Mouse (Mus musculus): Measurements from ENCODE around the gene Gm12166. TPM values are rescaled to one million over a fixed set of nuclear protein-coding genes. Genes with fewer than 3 reads are reported as not detected.

Gm12166 gene
- polyA plus RNA-seq, 1 experiment from 2014 or later, result 6.1 TPM

DNA sequence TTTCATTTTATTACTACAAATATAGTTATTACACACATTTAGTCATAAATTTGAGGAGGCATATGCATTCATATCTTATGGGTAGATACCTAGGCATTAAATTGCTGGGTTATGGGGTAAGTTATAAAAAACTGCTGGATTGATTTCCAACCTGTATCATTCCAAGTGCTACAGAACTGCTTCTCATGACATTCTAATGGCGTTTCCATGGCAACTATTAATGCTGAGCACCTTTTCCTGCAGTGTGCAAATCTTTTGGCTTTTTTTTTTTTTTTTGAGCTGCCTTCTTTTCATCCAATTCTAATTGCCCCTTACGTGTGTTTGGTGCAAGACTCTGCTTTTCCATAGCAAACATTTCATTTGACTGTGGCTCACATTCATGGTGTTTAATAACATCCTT lies 22.1 kb downstream of the Gm12166 start:
- WGBS, result 55% methylated on average over 2 of the region's 2 CpGs
- Histone ChIP-seq H3K4me2 (ENCODE audit: low read depth, low read length) (no peak overlapping the region), H3K27me3 (ENCODE audit: control insufficient read depth, insufficient read depth, low read length) (no peaks in the 10 kb centered on the region), H3K27ac (ENCODE audit: low read depth, low read length) (no peak overlapping the region), H3K4me3 (ENCODE audit: low read depth, low read length) (no peak overlapping the region), H3K4me1 (ENCODE audit: control insufficient read depth, insufficient read depth, low read length) (0 out of 2 replicates have a peak, but pooled peaks cover 2% of the 10 kb centered on the region), H3K36me3 (ENCODE audit: control insufficient read depth, insufficient read depth, low read length) (no peaks in the 10 kb centered on the region), H3K9ac (replicated peaks; ENCODE audit: low read depth, low read length) (no peak overlapping the region), H3K9me3 (ENCODE audit: control insufficient read depth, low read length) (no peaks in the 10 kb centered on the region)
- peak; percentile 21; the same call in 1 of the 2 replicates for ATAC-seq (ENCODE audit: low read depth)

DNA sequence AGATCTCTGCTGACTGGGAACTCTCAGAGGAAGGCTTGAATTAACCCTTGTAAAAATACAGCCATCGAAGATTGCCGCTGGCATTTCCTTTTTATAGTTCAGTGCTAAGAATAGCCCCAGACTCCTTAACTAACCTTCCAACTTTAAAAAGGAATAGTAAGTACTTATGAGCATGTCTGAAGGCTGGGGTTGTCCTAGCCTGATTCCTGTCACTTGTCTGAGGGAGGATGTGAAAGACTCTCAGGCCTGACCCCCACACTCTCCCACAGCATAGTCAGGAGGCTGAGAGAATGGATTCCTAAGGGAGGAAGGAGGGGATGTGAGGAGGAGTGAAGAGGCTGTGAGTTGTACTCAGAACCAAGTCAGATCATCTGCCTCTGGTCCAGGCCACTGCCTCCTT lies 22.6 kb downstream of the Gm12166 start:
- Histone ChIP-seq H3K27me3 (ENCODE audit: control insufficient read depth, insufficient read depth, low read length) (no peaks in the 10 kb centered on the region), H3K36me3 (ENCODE audit: control insufficient read depth, insufficient read depth, low read length) (no peaks in the 10 kb centered on the region), H3K27ac (ENCODE audit: low read depth, low read length) (no peak overlapping the region), H3K9ac (replicated peaks; ENCODE audit: low read depth, low read length) (no peak overlapping the region), H3K4me2 (ENCODE audit: low read depth, low read length) (no peak overlapping the region), H3K4me1 (ENCODE audit: control insufficient read depth, insufficient read depth, low read length) (0 out of 2 replicates have a peak, but pooled peaks cover 2% of the 10 kb centered on the region), H3K4me3 (ENCODE audit: low read depth, low read length) (no peak overlapping the region), H3K9me3 (ENCODE audit: control insufficient read depth, low read length) (no peaks in the 10 kb centered on the region)
- ATAC-seq (ENCODE audit: low read depth), result no peak
- WGBS, result 67% methylated on average over 2 of the region's 2 CpGs

DNA sequence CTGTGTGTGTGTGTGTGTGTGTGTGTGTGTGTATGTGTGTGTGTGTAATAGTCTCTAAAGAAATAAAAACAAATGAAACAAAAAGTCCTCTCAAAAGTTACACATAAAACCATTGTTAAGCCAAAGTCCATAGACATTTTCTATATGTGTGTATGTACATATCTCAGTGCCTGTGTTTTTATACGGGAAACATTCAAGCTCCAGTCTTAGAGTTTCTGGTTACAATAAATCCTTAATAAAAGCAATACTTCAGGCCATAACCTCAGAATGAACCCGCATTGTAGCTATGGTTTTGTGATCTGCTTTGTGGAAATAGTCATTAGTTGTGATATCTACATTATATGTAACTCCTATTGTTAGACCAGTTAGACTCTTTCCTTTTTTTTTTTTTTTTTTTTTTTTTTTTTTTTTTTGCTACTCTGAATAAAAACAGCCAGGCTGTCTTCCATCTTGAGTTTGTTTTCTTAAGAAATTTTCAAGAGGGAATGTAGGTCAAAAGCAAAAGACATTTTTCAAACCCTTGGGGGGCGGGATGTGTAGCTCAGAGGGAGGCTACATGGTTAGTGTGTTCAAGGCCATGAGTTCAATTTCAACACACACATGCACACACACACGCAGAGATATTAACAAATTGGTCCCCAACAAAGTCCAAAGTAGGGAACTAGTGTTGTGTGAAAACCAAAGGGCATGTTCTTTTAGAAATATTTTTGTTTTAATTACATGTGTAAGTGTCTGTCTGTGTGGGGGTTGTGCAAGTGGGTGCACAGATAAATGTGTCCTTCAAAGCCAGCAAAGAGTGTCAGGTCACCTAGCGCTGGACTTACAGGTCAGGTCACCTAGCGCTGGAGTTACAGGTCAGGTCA lies 23.9 kb downstream of the Gm12166 start:
- no peak for ATAC-seq (ENCODE audit: low read depth)

DNA sequence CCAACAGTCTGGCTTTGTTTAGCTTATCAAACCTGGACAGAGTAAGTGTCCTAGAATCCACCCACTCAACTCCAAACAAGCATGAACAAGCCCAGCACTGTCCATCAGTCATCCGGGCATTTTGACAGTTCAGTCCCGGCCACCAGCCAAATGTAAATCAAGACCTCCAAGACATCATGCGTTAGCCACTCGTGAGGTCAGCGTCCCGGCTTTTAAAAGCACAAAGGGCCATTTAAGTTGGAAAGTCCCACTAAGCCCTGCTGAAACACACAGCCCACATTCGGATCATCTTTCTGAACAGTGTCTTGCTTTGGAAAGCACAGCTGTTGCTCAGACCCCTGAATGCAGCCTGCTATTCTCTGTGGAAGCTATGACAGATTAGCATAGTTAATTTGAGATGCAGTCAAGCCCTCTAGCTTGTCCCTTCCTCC lies 26.1 kb downstream of the Gm12166 start:
- Histone ChIP-seq H3K36me3 (ENCODE audit: control insufficient read depth, insufficient read depth, low read length) (no peaks in the 10 kb centered on the region), H3K27me3 (ENCODE audit: control insufficient read depth, insufficient read depth, low read length) (no peaks in the 10 kb centered on the region), H3K27ac (ENCODE audit: low read depth, low read length) (no peak overlapping the region), H3K9ac (replicated peaks; ENCODE audit: low read depth, low read length) (no peak overlapping the region), H3K4me3 (ENCODE audit: low read depth, low read length) (no peak overlapping the region), H3K4me1 (ENCODE audit: control insufficient read depth, insufficient read depth, low read length) (0 out of 2 replicates have a peak, but pooled peaks cover 2% of the 10 kb centered on the region), H3K9me3 (ENCODE audit: control insufficient read depth, low read length) (no peaks in the 10 kb centered on the region), H3K4me2 (ENCODE audit: low read depth, low read length) (no peak overlapping the region)
- ATAC-seq (ENCODE audit: low read depth), result no peak
- 49% methylated on average over 7 of the region's 7 CpGs for WGBS

More for the DNA sequence above, 23.9 kb downstream of the Gm12166 start:
- Histone ChIP-seq H3K27ac (ENCODE audit: low read depth, low read length) (no peak overlapping the region), H3K9ac (replicated peaks; ENCODE audit: low read depth, low read length) (no peak overlapping the region), H3K4me2 (ENCODE audit: low read depth, low read length) (no peak overlapping the region), H3K9me3 (ENCODE audit: control insufficient read depth, low read length) (no peaks in the 10 kb centered on the region), H3K27me3 (ENCODE audit: control insufficient read depth, insufficient read depth, low read length) (no peaks in the 10 kb centered on the region), H3K4me3 (ENCODE audit: low read depth, low read length) (no peak overlapping the region), H3K4me1 (ENCODE audit: control insufficient read depth, insufficient read depth, low read length) (0 out of 2 replicates have a peak, but pooled peaks cover 2% of the 10 kb centered on the region), H3K36me3 (ENCODE audit: control insufficient read depth, insufficient read depth, low read length) (no peaks in the 10 kb centered on the region)
- WGBS, result 81% methylated on average over 6 of the region's 6 CpGs

DNA sequence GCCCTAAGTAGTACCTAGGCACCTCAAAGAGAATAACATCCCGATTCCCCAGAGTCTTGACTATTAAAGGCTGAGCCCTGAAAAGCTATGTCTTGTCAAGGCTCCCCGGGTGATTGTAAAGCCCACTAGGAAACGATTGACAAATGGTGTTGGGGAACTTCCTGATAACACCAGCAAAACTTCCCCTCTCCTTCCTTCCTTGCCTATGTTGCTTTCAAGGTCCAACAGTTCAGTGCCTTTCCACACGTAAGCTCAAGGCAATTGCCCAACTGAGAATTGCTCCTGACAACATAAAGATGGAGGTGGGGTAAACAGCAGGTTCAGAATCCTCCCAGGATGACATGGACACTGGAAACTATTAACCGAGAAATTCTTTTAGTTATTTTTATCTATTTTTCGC lies 29.1 kb downstream of the Gm12166 start:
- H3K27ac ChIP-seq (ENCODE audit: low read depth, low read length), result no peak overlapping the region
- no peak for ATAC-seq (ENCODE audit: low read depth)
- H3K36me3 ChIP-seq (ENCODE audit: control insufficient read depth, insufficient read depth, low read length), result no peaks in the 10 kb centered on the region
- 85% methylated on average over 6 of the region's 6 CpGs for WGBS
- H3K4me2 ChIP-seq (ENCODE audit: low read depth, low read length), result no peak overlapping the region
- H3K4me1 ChIP-seq (ENCODE audit: control insufficient read depth, insufficient read depth, low read length), result no peaks in the 10 kb centered on the region
- no peaks in the 10 kb centered on the region for H3K9me3 ChIP-seq (ENCODE audit: control insufficient read depth, low read length)
- H3K27me3 ChIP-seq (ENCODE audit: control insufficient read depth, insufficient read depth, low read length), result no peaks in the 10 kb centered on the region
- H3K4me3 ChIP-seq (ENCODE audit: low read depth, low read length), result no peak overlapping the region
- H3K9ac ChIP-seq (replicated peaks; ENCODE audit: low read depth, low read length), result no peak overlapping the region

DNA sequence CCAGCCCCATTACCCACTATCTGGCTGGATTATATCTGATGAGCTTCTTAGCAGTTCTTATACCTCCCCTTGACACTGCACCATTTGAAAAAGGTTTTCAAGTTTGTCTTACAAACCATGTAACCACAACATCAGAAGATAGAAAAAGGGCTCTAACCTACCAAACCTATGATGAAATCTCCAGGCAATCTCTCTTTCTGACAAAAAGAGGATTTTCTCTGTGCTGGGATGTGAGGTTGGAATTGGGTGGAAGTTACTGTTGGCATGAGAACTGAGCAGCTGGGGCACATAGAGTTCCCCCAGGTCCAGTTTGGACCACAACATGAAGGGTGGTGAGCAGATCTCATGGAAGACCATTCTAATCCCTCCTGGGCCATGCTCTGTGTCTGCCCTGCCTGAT lies 30.3 kb downstream of the Gm12166 start:
- H3K4me1 ChIP-seq (ENCODE audit: control insufficient read depth, insufficient read depth, low read length), result no peaks in the 10 kb centered on the region
- ATAC-seq (ENCODE audit: low read depth), result no peak
- H3K4me3 ChIP-seq (ENCODE audit: low read depth, low read length), result no peak overlapping the region
- no peak overlapping the region for H3K9ac ChIP-seq (replicated peaks; ENCODE audit: low read depth, low read length)
- H3K9me3 ChIP-seq (ENCODE audit: control insufficient read depth, low read length), result no peaks in the 10 kb centered on the region
- no peaks in the 10 kb centered on the region for H3K36me3 ChIP-seq (ENCODE audit: control insufficient read depth, insufficient read depth, low read length)
- H3K27me3 ChIP-seq (ENCODE audit: control insufficient read depth, insufficient read depth, low read length), result no peaks in the 10 kb centered on the region
- H3K4me2 ChIP-seq (ENCODE audit: low read depth, low read length), result no peak overlapping the region
- H3K27ac ChIP-seq (ENCODE audit: low read depth, low read length), result no peak overlapping the region

DNA sequence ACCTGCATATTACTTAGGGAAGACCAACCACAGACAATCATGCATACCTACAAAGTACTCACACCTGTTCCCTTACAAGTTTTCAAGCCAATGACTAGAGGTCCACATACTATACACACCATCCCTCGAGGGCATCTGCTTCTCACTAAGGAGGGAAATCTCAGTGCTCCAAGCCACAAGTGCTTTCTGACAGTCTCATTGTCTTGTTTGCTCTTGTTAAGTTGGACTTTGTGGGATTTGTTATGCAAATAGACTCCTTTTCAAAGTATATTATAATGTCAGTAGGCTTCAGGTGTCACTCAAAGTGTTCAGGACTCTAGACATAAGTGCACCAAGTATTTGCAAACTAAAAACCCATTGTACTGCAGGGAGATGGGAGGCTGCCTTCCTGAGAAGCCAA lies 31.9 kb downstream of the Gm12166 start:
- H3K4me3 ChIP-seq (ENCODE audit: low read depth, low read length), result no peak overlapping the region
- H3K9me3 ChIP-seq (ENCODE audit: control insufficient read depth, low read length), result no peaks in the 10 kb centered on the region
- no peaks in the 10 kb centered on the region for H3K27me3 ChIP-seq (ENCODE audit: control insufficient read depth, insufficient read depth, low read length)
- 68% methylated on average over 1 of the region's 1 CpGs for WGBS
- H3K4me1 ChIP-seq (ENCODE audit: control insufficient read depth, insufficient read depth, low read length), result no peaks in the 10 kb centered on the region
- no peak for ATAC-seq (ENCODE audit: low read depth)
- H3K4me2 ChIP-seq (ENCODE audit: low read depth, low read length), result no peak overlapping the region
- H3K9ac ChIP-seq (replicated peaks; ENCODE audit: low read depth, low read length), result no peak overlapping the region
- H3K36me3 ChIP-seq (ENCODE audit: control insufficient read depth, insufficient read depth, low read length), result no peaks in the 10 kb centered on the region
- H3K27ac ChIP-seq (ENCODE audit: low read depth, low read length), result no peak overlapping the region

DNA sequence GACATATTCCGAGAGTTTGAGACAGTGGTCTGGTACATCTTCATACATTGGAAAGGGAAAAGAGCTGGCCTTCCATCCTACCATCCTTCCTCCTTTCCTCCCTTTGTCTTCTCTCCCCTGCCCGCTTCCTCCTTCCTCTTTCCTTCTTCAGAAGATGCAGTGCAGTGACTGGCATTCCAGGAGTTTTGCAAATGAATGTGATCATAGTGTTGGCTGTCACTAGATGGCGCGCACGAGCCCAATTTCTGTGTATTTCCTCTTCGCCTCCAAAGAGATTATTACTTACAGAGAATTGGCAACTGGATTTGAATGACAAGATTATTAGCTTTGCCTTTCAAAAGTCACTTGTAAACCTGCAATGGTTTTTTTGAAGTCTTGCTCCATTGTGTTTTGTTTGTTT lies 36.1 kb downstream of the Gm12166 start:
- H3K9me3 ChIP-seq (ENCODE audit: control insufficient read depth, low read length), result no peaks in the 10 kb centered on the region
- H3K36me3 ChIP-seq (ENCODE audit: control insufficient read depth, insufficient read depth, low read length), result no peaks in the 10 kb centered on the region
- no peak overlapping the region for H3K27ac ChIP-seq (ENCODE audit: low read depth, low read length)
- H3K4me2 ChIP-seq (ENCODE audit: low read depth, low read length), result no peak overlapping the region
- 24% methylated on average over 6 of the region's 6 CpGs for WGBS
- no peak overlapping the region for H3K4me3 ChIP-seq (ENCODE audit: low read depth, low read length)
- no peak overlapping the region for H3K9ac ChIP-seq (replicated peaks; ENCODE audit: low read depth, low read length)
- H3K27me3 ChIP-seq (ENCODE audit: control insufficient read depth, insufficient read depth, low read length), result no peaks in the 10 kb centered on the region
- no peaks in the 10 kb centered on the region for H3K4me1 ChIP-seq (ENCODE audit: control insufficient read depth, insufficient read depth, low read length)
- ATAC-seq (ENCODE audit: low read depth), result no peak
